Mouse (Mus musculus): ENCODE measurements around the gene Insyn1.

DNA sequence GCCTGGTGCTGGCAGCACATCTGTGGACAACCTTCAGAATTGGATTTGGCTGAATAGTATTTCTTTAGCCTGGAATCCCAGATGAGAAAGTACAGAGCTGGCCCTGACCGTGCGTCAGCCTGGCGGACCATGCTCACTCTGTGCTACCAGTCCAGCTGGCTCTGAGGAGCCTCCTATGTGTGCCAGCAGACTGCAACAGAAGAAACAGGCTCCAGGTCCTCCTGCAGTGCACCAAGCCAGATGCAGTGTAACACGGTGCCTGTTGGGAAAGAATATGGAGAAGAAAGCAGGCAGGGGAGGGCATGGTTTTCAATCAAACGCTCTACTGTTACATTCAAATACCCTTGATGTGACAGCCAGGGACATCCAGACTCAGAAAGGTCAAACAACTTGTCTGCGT, 48.3 kb upstream of the Insyn1 start:
- TF ChIP-seq USF1 (IDR thresholded peaks at IDR 0.05; ENCODE audit: low read depth) (no peak), POLR2A (IDR thresholded peaks at IDR 0.05; ENCODE audit: insufficient read length, low read depth) (no peak), MYOG (IDR thresholded peaks at IDR 0.05; ENCODE audit: control insufficient read depth in 1 of 3, insufficient read depth in 1 of 3, insufficient read length in 2 of 3, low read depth in 2 of 3) (no peak), REST (IDR thresholded peaks at IDR 0.05; ENCODE audit: insufficient read depth, insufficient read length) (no peak), E2F4 (IDR thresholded peaks at IDR 0.05; ENCODE audit: insufficient read depth) (no peak), MAX (IDR thresholded peaks at IDR 0.05; ENCODE audit: low read depth) (no peak), POLR2AphosphoS2 (IDR thresholded peaks at IDR 0.05; ENCODE audit: insufficient read length, low read depth) (no peak), CEBPB (IDR thresholded peaks at IDR 0.05; ENCODE audit: insufficient read depth, poor library complexity, severe bottlenecking) (no peak), MYOD1 (IDR thresholded peaks at IDR 0.05; ENCODE audit: control insufficient read depth in 1 of 3, insufficient read length in 2 of 3, low read depth in 2 of 3) (no peak), TCF3 (IDR thresholded peaks at IDR 0.05; ENCODE audit: insufficient read length, low read depth) (no peak)

Data from myocyte (in vitro differentiated cells).